Mouse (Mus musculus) liver, adult 2 months (tissue): ENCODE measurements around the gene Ankrd66.

ENCODE experiments used
- CTCF ChIP-seq: fragments of 200-500 bp; IDR thresholded peaks from 2 replicates; pipeline ENCODE4 v1.5.1; 2011; ENCODE audit warnings: low read depth, low read length, control low read depth
- POLR2A ChIP-seq: fragments of 200-500 bp; IDR thresholded peaks from 2 replicates; pipeline ENCODE4 v1.6.1; 2011; ENCODE audit warnings: low read length, control low read depth; ENCODE audit not compliant: insufficient read depth; ENCODE audit errors: extremely low read depth

DNA sequence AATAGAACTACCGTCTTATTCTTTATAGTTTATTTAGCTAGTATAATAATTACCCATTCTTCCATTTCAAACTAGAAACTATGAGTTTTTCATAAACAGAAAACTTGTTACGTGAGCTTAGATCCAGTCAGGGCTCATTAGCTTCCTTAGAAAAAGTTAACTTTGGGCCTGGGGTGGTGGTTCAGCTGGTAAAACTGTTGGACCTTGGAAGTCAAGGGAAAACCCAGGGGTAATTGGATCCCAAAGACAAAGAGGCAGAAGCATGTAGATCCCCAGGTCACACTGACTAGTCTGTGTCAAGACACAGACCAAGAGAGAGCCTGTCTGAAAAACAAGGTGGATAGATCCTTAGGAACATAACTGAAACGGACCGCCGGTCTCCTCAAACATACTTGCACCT is 41.8 kb downstream of the Ankrd66 start:
- TF ChIP-seq CTCF, result no peak
- no peak for TF ChIP-seq POLR2A
